Mouse (Mus musculus) c-Kit-negative CD71-positive TER-119-positive erythroid progenitor cells, embryonic 14.5 days (primary cell): ENCODE results near the gene Entr1.

ENCODE experiments used
- DNase-seq: peaks from one replicate; pipeline ENCODE4 v3.0.0-alpha.2; 2013; ENCODE audit warnings: low read depth, low spot score

Gene Entr1

GRCm38 (mm10) chr2:26389154-26389690 lies at the start of gene Entr1, which contains the start of gene Pmpca:
TSS of gene Entr1 (minus strand) at chr2:26389316.
TSS of gene Pmpca (plus strand) at chr2:26389339.
- peak; percentile 70 for DNase-seq

GRCm38 (mm10) chr2:26438373-26438772 lies 49.3 kb upstream of the Entr1 start:
- no peak for DNase-seq

GRCm38 (mm10) chr2:26437221-26437620 lies 48.1 kb upstream of the Entr1 start:
- no peak for DNase-seq

- no peak for DNase-seq
Observed at GRCm38 (mm10) chr2:26434791-26435572, 45.9 kb upstream of the Entr1 start.

GRCm38 (mm10) chr2:26429851-26430250 lies 40.7 kb upstream of the Entr1 start:
- DNase-seq, result no peak

DNA sequence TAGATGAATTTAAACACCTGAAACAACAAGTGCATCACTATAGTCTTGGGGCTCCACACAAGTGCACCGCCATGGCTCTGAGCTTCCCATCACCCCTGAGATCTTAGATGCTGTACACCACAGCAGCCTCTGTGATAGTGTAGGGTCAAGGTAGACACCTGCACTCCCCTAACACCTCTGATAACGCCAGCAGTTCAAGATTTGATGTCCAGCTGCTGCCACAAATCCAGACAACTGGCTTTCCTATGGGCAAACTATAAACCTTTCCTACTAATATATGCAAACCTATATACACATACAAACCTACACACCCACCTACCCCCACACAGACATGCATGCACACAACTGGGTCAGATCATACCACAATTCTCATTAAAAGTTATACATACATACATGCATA lies 35.4 kb upstream of the Entr1 start:
- DNase-seq, result no peak

DNA sequence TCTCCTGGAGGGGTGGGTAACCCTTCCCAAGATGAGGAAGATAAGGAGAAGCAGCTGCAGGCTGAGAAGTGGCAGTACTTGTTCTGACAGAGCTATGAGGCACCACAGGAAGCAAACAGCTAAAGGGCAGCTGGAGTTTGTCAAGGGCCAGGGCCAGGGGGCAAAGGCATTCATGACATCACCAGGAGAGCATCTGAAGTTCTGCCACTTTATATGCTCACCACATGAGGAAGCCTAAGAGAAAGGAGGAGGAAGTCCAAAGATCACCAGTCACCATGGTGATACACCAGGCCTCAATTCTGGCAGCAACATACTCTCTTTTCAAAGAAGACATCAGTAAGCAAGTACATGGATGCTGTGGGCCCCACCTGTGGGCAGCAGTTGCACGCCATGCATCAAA lies 34.0 kb upstream of the Entr1 start:
- DNase-seq, result no peak

DNA sequence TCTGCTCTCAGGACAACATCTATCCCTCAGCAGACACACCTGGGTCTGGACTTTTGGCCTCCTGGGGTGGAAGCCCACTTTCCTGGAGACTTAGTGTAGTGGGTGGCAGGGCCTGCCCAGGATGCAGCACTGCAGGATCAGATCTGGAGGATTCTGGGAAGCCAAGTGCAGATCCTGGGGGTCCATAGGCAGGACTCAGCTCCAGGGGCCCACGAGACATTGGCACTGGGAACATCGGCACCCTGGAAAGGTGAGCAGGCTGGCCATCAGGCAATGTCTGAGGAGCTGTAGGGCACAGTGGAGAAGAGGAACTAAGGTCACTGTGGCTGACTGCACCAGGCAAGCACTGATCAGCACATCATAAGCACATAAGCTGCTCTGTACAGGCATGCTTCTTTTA lies 32.9 kb upstream of the Entr1 start:
- no peak for DNase-seq

- DNase-seq, result no peak
Observed at GRCm38 (mm10) chr2:26418120-26418519, 29.0 kb upstream of the Entr1 start.

DNA sequence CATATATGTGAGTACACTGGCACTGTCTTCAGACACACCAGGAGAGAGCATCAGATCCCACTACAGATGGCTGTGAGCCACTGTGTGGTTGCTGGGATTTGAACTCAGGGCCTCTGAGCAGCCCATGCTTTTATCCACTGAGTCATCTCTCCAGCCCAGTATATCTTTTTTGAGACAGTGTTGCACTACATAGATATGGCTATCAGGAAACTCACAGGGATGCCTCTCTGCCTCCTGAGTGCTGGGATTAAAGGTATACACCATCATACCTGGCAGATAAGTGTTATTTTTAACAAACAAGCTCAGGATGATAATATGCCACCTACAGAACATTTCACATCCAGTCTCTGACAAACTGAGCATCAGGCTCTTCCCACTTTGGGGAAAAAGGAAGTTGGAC lies 27.9 kb upstream of the Entr1 start:
- no peak for DNase-seq

DNA sequence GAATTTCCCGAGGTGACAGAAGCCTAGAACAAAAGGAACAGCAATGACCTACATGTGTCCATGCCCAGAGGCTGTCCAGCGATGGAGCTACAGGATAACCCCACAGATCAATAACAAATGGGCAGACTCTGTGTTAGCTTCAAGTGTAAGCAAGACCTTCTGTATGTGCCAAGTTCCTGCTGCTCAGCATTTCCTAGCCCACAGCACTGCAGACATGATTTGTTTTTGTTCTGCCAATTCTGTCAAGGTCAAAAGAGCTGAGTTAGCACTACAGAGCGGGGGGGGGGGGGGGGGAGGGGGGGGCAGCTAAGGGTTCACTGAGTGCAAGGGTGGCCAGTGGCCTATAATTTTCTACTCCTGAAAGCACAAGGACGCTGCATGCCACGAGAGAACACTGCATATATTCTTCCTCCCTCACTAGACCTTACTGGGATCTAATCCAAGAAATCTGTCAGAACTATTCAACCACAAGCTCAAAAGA lies 21.9 kb upstream of the Entr1 start:
- DNase-seq, result no peak

DNA sequence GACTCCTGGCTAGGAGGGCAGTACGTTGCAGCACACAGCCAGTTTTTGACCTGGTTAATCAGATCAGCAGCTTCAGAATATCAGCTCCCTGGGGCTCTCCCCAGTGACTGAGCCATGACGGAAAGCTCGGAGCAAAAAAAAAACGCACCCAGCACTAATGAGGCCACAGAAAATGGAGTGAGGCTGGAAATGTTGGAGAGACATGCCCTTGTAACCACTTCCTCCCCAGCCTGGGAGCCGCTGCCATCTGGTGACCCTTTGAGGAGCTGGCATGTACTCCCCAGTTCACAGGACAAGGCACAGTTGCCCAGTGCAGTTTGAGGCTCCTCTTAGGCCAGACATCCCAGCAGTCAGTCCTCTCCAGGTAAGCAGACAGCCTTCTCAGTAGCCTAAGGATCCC lies 21.0 kb upstream of the Entr1 start:
- DNase-seq, result no peak

GRCm38 (mm10) chr2:26409362-26409761 lies 20.2 kb upstream of the Entr1 start:
- DNase-seq, result no peak

DNA sequence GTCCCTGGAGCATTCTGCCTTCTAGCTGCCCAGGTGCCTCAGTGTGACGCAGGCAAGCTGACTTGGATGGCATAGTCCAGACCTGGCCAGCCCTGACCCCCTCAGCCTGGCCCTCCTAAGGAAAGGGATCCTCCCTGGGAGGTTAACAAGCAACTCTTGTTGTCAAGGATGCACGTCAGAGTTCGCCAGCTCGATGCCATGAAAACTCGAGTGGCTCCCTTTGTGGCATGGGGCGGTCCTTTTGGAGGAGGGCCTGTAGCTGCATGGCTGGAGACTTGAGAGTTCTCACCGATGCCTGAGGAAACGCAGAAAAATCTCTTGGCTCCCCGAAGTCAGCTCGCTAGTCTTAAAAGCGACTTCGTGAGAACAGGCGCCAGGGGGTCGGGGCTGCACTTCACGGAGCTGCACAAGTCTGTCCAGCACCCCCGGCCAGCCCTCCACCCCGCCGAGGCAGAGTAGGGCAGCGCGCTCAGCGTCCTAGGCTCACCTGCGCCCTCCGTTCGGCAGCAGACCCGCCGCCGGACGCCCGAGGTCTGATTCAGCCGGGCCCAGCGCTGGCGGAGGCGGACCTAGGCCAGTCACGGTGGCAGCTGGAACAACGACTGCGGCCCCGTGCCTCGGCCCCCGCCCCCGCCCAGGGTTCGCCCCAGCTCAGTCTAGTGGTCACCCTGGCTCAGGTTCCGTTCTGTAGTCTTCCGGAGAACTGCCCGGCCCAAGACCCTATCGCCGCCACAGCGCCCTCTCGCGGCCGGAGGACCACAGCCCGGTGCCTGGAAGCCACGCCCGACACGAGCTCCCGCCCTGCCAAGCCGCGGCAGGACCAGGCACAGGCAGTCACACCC lies 19.6 kb upstream of the Entr1 start, which contains the start of gene Inpp5e:
TSS of gene Inpp5e (minus strand) at position 689 of the 842 bp plus-strand sequence.
- peak; percentile 93 for DNase-seq

GRCm38 (mm10) chr2:26403306-26403705 lies 14.2 kb upstream of the Entr1 start:
- DNase-seq, result no peak

DNA sequence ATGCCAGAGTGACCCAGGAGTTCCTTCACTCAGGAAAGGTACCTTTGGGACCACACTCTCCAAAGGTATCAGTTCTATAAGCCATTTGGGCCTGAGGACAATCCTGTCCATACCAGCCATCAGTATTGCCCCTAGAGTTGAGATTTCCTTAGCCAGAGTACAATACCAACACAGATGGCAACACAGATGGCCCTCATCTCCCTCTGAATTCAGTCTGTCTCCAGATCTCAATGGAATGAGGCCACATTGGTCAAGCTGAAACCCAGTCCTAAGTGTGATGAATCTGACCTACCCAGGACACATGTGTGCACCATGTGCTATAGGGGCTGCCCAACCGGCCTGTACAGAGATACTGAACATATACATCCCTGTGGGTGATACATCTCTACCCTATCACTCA lies 13.1 kb upstream of the Entr1 start:
- no peak for DNase-seq

DNA sequence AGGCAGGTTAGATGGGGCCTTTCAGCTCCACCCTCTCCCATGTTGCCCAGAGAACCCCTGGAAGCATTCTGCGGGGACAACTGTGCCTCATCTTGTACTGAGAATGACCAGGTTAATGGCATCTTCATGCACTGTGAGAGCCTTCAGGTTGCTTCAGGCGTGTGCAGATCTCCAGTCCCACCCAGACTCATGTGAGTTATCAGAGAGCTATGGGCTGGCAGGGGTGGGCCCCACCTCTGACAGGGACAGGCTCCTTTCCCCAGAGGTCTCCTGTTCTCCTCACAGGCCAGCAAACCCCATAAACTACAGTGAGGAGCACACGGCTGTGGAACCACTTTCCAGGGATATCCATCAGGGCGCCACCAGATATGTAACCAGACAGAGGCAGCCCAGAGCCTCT lies 11.9 kb upstream of the Entr1 start:
- DNase-seq, result no peak

DNA sequence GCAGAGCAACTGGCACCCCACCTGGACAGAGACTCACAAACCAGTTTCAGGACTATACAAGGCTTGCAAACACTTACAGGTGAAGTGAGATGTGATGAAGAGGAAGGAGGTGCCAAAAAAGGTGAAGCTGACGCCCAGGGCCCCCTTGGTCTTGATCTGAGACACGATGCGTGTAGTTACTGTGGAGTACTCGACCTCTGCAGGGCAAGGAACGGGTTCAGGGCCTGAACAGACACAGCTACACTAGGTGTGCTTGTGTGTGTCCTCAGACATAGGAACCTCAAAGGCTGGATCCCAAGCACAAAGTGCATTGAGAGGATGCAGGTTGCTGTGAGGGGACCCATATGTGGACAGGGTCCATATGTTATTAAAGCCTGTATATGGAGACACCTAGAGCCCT lies 11.2 kb upstream of the Entr1 start:
- no peak for DNase-seq

DNA sequence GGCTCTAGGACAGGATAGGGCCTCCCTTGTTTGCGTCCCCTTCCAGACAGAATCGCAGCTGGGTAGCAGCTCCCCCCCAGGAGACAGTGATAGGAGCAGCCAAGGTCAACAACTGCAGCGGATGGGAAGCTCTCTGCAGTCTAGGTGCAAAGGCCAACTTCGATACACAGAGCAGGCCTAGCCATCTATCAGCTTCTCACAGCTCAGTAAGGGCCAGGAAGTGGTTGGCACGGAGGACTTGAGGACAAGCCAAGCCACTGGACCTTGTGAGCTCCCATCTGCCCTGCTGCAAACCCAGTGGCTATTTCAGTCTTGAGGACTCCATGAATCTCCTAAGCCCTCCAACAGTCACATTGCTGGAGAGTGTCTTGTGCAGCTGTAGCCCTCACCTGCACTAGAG lies 10.5 kb upstream of the Entr1 start:
- DNase-seq, result no peak

- DNase-seq, result no peak
Observed at GRCm38 (mm10) chr2:26398978-26399377, 9.9 kb upstream of the Entr1 start.

- DNase-seq, result no peak
Observed at GRCm38 (mm10) chr2:26391617-26392016, 2.5 kb upstream of the Entr1 start.

DNA sequence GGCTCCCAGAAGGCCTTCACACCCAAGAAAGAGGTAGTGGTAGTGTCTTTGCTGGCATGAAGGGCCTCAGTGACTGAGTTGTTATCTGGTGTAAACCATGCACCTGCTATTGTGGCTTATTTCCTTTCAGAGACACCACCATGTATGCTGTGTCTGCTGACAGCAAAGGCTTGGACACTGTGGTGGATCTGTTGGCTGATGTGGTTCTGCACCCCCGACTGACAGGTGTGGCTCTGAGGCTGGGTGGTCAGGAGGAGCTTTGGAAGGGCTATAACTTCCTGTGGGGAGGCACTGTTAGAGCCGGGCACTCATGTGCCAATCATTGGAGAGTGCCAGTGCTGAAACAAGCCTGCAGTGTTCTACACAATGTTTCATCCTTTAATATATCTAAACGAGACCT lies 1.8 kb upstream of the Entr1 start:
- DNase-seq, result no peak
